Mouse (Mus musculus) hindbrain, postnatal 0 days (tissue): ENCODE data around the gene Metap1. TPM values are rescaled to one million over a fixed set of nuclear protein-coding genes. Genes with fewer than 3 reads are reported as not detected.

Experiments used
- ATAC-seq: fragments of 200-750 bp; cut with Nextera tagmentation; 2 replicates; pipeline ENCODE4 v1.8.0; 2017; ENCODE audit warnings: mild to moderate bottlenecking, moderate TSS enrichment, moderate library complexity
- DNase-seq: peaks from one replicate; pipeline ENCODE4 v3.0.0-alpha.2; 2015; ENCODE audit warnings: low spot score
- H3K27ac ChIP-seq: fragments of 300-500 bp; sonication (generic); 2 replicates; pipeline ENCODE4 v1.5.1; 2014; ENCODE audit warnings: mild to moderate bottlenecking
- H3K27me3 ChIP-seq: fragments of 300-500 bp; sonication (generic); 2 replicates; pipeline ENCODE4 v1.6.1; 2014; ENCODE audit warnings: low read length, mixed read lengths; ENCODE audit not compliant: insufficient read depth
- H3K36me3 ChIP-seq: fragments of 300-500 bp; sonication (generic); 2 replicates; pipeline ENCODE4 v1.6.1; 2014; ENCODE audit warnings: low read length, mixed read lengths; ENCODE audit not compliant: insufficient read depth
- H3K4me1 ChIP-seq: fragments of 300-500 bp; sonication (generic); 2 replicates; pipeline ENCODE4 v1.6.1; 2014; ENCODE audit warnings: antibody characterized with exemption, low read length, mixed read lengths; ENCODE audit not compliant: insufficient read depth
- H3K4me2 ChIP-seq: fragments of 300-500 bp; sonication (generic); 2 replicates; pipeline ENCODE4 v1.6.1; 2014; ENCODE audit warnings: low read depth, mild to moderate bottlenecking, low read length, moderate library complexity, mixed read lengths
- H3K4me3 ChIP-seq: fragments of 300-500 bp; sonication (generic); 2 replicates; pipeline ENCODE4 v1.5.1; 2014; ENCODE audit warnings: low read length
- H3K9ac ChIP-seq: fragments of 300-500 bp; sonication (generic); replicated peaks from 2 replicates; pipeline ENCODE4 v1.6.1; 2014; ENCODE audit warnings: mild to moderate bottlenecking, low read length, moderate library complexity, mixed read lengths
- H3K9me3 ChIP-seq: fragments of 300-500 bp; sonication (generic); 2 replicates; pipeline ENCODE4 v1.6.1; 2016; ENCODE audit warnings: low read length, mixed read lengths
- CTCF ChIP-seq: IDR thresholded peaks from 2 replicates; pipeline ENCODE4 v1.5.1; 2016; ENCODE audit warnings: antibody characterized with exemption, control low read depth, low read depth
- WGBS: fragments of 180-500 bp; shearing (Covaris S2); extraction: QIAGEN DNeasy Blood & Tissue Kit; methylation state at CpG from one replicate; pipeline ENCODE4 v1.1.7; 2014; 5-methylcytosine and 5-hydroxymethylcytosine counted together
- polyA plus RNA-seq: library from polyadenylated mRNA; unstranded; fragments of >200 nt; fragmentation: Nextera tagmentation; extraction: Ambion mirVana; gene quantifications from 2 replicates; pipeline ENCODE4 v1.2.1, GENCODE M21; 2015
- total RNA-seq: library from RNA; depleted of rRNA; stranded (reverse); fragments of >200 nt; gene quantifications from 2 replicates; pipeline ENCODE4 v1.2.3, GENCODE M21; 2014; rRNA removed

The Metap1 gene
- total RNA-seq = 46.3 and 55.0 TPM in 2 replicates
- 40.6 and 43.6 TPM in 2 replicates for polyA plus RNA-seq

DNA sequence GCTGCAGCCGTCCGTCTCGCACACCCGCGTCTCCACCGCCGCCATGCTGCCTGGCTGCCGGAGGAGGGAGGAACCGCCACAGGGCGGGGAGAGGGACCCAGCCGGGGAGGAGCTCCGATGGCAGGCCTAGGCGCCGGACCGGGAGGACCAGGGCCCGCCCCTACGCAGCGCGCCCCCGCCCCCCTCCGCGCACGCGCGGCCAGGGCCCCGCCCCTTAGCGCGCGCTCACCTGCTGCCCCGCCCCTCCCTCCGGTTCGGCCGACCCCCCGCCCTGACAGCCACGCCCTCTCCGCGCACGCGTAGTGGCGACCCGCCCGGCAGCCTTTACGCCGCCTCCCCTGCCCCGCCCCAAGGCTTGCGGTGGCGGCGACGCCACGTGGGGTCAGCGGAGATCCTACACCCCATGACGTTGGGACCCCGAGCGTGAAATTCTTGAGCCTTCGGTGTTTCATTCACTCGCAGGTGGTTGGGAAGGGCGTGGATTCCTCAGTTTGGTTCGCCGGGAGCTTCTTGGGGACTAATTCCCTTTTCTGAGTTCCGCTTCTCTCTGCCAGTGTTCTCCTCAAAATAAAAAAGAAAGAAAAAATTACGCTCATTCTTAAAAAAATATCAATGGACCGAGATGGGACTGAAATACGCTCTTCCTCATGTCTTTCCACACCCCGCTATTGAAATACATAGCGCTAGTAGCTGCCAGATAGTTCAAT, at the start of gene Metap1:
Gene Metap1, minus strand, starts transcription at position 189 of the 707 bp plus-strand sequence.
- peak; percentile 98 for ATAC-seq
- Histone ChIP-seq H3K27me3 (no peaks in the 10 kb centered on the region), H3K9me3 (no peaks in the 10 kb centered on the region), H3K27ac (peak within 1 kb of the TSS; percentile 76), H3K4me3 (peak within 1 kb of the TSS; percentile 93), H3K4me2 (peak within 1 kb of the TSS; percentile 67), H3K4me1 (0 out of 2 replicates have a peak, but pooled peaks cover 4% of the 10 kb centered on the region), H3K9ac (peak within 1 kb of the TSS; percentile 89), H3K36me3 (no peaks in the 10 kb centered on the region)
- TF ChIP-seq CTCF = no peak
- 2% methylated on average over 38 of the region's 65 CpGs for WGBS
- peak; percentile 97 for DNase-seq

DNA sequence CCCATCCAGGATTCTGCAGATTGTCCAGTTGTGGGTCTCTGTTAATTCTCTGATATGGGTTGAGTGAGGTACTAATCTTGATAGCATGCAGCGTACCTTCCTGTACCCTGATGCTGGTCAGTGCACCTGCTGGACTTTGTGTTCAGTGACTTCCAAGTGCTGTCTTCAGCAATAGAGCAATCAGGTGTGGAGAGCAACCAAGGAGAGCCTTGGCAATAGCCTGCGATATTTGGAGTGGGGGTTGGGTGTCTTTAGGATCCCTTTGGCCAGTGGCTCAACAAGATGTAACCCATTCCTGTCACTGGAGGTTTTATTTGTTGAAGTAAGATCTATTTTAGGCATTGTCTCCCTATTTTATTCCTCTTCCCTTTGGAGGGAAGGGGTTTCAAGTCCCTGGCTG, 46.7 kb upstream of the Metap1 start:
- H3K4me1 ChIP-seq = no peaks in the 10 kb centered on the region
- WGBS = 93% methylated on average over 2 of the region's 2 CpGs
- DNase-seq (no peak), ATAC-seq (no peak)
- H3K36me3 ChIP-seq = no peaks in the 10 kb centered on the region
- H3K9me3 ChIP-seq = no peaks in the 10 kb centered on the region
- no peak overlapping the region for H3K4me2 ChIP-seq
- H3K27ac ChIP-seq = no peak overlapping the region
- H3K27me3 ChIP-seq = no peaks in the 10 kb centered on the region
- no peak for TF ChIP-seq CTCF
- H3K9ac ChIP-seq = no peak overlapping the region
- H3K4me3 ChIP-seq = no peak overlapping the region

- TF ChIP-seq CTCF = no peak
Measured at GRCm38 (mm10) chr3:138532764-138533163, 43.4 kb upstream of the Metap1 start.

GRCm38 (mm10) chr3:138531479-138532181, 42.3 kb upstream of the Metap1 start:
- Histone ChIP-seq H3K9ac (no peak overlapping the region), H3K27ac (no peak overlapping the region), H3K4me3 (no peak overlapping the region), H3K4me1 (peaks cover 3% of the 10 kb centered on the region; the same call in 1 of the 2 replicates), H3K9me3 (no peaks in the 10 kb centered on the region), H3K4me2 (no peak overlapping the region), H3K36me3 (no peaks in the 10 kb centered on the region), H3K27me3 (no peaks in the 10 kb centered on the region)
- WGBS = 59% methylated on average over 12 of the region's 12 CpGs
- ATAC-seq (no peak), DNase-seq (no peak)
- TF ChIP-seq CTCF = no peak

More at GRCm38 (mm10) chr3:138532764-138533163, 43.4 kb upstream of the Metap1 start:
- H3K36me3 ChIP-seq = no peaks in the 10 kb centered on the region
- H3K27me3 ChIP-seq = no peaks in the 10 kb centered on the region
- 60% methylated on average over 2 of the region's 2 CpGs for WGBS
- ATAC-seq (no peak), DNase-seq (no peak)
- H3K4me2 ChIP-seq = no peak overlapping the region
- peaks cover 3% of the 10 kb centered on the region; the same call in 1 of the 2 replicates for H3K4me1 ChIP-seq
- H3K27ac ChIP-seq = no peak overlapping the region
- H3K9ac ChIP-seq = no peak overlapping the region
- no peak overlapping the region for H3K4me3 ChIP-seq
- no peaks in the 10 kb centered on the region for H3K9me3 ChIP-seq

DNA sequence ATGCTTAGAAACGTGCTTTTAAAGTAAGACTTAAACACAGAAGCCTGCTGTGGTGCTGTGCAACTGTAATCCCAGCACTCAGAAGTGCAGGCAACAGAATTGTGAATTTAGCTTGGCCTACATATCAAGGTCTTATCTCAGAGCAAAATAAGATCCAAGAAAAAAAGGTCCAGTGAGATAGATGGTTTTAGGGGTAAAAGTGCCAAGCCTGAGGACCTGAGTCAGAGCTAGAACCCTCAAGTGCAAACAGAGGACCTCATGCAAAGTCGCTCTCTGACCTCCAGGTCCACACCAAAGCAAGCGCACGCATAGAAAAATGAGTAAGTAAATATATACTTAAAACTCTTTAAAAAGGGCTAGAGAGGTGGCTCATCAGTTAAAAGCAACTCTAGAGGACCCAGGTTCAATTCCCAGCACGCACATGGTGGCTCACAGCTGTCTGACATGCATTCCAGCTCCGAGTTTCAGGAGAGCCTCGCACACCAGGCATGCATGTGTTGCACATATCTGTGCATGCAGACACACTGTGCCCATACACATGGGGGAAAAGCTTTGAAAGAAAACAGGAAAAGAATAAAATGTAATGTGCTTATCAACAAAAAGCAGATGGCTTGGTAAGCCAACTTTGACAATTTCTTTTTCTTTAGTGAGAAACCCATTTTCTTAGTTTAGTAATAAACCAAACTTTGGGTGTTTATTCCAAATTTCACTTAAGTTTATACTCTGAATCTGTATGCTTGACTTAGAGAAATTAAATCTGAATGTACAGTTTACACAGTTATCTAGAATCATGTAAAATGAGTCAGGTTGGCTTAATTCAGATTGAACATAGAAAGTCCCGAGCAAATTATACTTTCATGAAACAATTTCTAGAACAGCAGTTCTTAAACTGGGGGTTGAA, 41.5 kb upstream of the Metap1 start:
- DNase-seq = no peak
- Histone ChIP-seq H3K4me3 (no peak overlapping the region), H3K4me1 (peaks cover 8% of the 10 kb centered on the region; the same call in 1 of the 2 replicates), H3K4me2 (no peak overlapping the region), H3K9ac (no peak overlapping the region), H3K9me3 (no peaks in the 10 kb centered on the region), H3K27me3 (no peaks in the 10 kb centered on the region), H3K36me3 (no peaks in the 10 kb centered on the region), H3K27ac (no peak overlapping the region)
- no peak for ATAC-seq
- no peak for TF ChIP-seq CTCF
- WGBS = 81% methylated on average over 8 of the region's 8 CpGs

DNA sequence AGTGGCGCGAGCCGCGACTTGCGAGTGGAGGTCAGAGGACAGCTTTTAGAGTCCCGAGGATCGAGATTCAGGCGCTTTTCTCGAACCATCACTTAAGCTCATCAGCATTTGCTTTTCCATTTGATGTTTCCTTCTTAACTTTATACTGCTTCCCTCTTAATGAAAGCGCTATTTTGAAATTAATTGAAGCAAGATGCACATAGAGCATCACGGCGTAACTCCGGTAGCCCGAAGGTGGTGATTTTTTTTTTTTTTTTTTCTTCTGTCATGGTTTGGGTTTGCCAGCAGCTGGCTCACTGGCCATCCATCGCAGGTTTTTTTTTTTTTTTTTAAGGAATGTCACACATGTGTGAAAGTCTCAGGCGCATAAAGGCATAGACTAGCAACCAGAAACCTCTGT, 39.0 kb upstream of the Metap1 start:
- H3K9me3 ChIP-seq = no peaks in the 10 kb centered on the region
- peak overlapping the region; percentile 96 for H3K9ac ChIP-seq
- H3K36me3 ChIP-seq = no peaks in the 10 kb centered on the region
- peaks cover 8% of the 10 kb centered on the region; the same call in 1 of the 2 replicates for H3K4me1 ChIP-seq
- ATAC-seq = no peak
- H3K27me3 ChIP-seq = no peaks in the 10 kb centered on the region
- peak overlapping the region; percentile 96; the same call in 1 of the 2 replicates for H3K27ac ChIP-seq
- peak overlapping the region; percentile 95 for H3K4me3 ChIP-seq
- DNase-seq = no peak
- no peak for TF ChIP-seq CTCF
- peak overlapping the region; percentile 81 for H3K4me2 ChIP-seq
- WGBS = 4% methylated on average over 16 of the region's 16 CpGs
